Mouse (Mus musculus) heart, embryonic 11.5 days (tissue): ENCODE results near the gene Smurf1. TPM values are rescaled to one million over a fixed set of nuclear protein-coding genes. Genes with fewer than 3 reads are reported as not detected.
A peak's percentile ranks its signal among the peaks of the same experiment; 100 is the strongest.

Source experiments
- ATAC-seq: fragments of 200-750 bp; cut with Nextera tagmentation; replicated peaks from 2 replicates; pipeline ENCODE4 v1.8.0; 2017; ENCODE audit warnings: moderate library complexity; ENCODE audit not compliant: insufficient number of reproducible peaks, low FRiP score, low TSS enrichment
- H3K27ac ChIP-seq: fragments of 300-500 bp; sonication (generic); 2 replicates; pipeline ENCODE4 v1.5.1; 2014; ENCODE audit warnings: mild to moderate bottlenecking, low read depth, low read length
- H3K27me3 ChIP-seq: fragments of 300-500 bp; sonication (generic); 2 replicates; pipeline ENCODE4 v1.6.1; 2014; ENCODE audit warnings: mild to moderate bottlenecking, low read length, mixed read lengths; ENCODE audit not compliant: control insufficient read depth, insufficient read depth
- H3K36me3 ChIP-seq: fragments of 300-500 bp; sonication (generic); 2 replicates; pipeline ENCODE4 v1.6.1; 2014; ENCODE audit warnings: mild to moderate bottlenecking, low read length, moderate library complexity, mixed read lengths; ENCODE audit not compliant: control insufficient read depth, insufficient read depth
- H3K4me1 ChIP-seq: fragments of 300-500 bp; sonication (generic); 2 replicates; pipeline ENCODE4 v1.6.1; 2014; ENCODE audit warnings: low read length; ENCODE audit not compliant: control insufficient read depth, insufficient read depth
- H3K4me2 ChIP-seq: fragments of 300-500 bp; sonication (generic); 2 replicates; pipeline ENCODE4 v1.6.1; 2014; ENCODE audit warnings: mild to moderate bottlenecking, moderate library complexity
- H3K4me3 ChIP-seq: fragments of 300-500 bp; sonication (generic); 2 replicates; pipeline ENCODE4 v1.5.1; 2014; ENCODE audit warnings: low read depth, low read length
- H3K9ac ChIP-seq: fragments of 300-500 bp; sonication (generic); 2 replicates; pipeline ENCODE4 v1.6.1; 2014; ENCODE audit warnings: mild to moderate bottlenecking, low read depth, low read length, moderate library complexity
- H3K9me3 ChIP-seq: fragments of 300-500 bp; sonication (generic); replicated peaks from 2 replicates; pipeline ENCODE4 v1.6.1; 2016; ENCODE audit warnings: low read length; ENCODE audit not compliant: control insufficient read depth
- WGBS: fragments of 180-500 bp; shearing (Covaris S2); extraction: QIAGEN DNeasy Blood & Tissue Kit; methylation state at CpG from one replicate; pipeline ENCODE4 v1.1.7; 2014; ENCODE audit not compliant: insufficient replicate concordance; 5-methylcytosine and 5-hydroxymethylcytosine counted together
- polyA plus RNA-seq: library from polyadenylated mRNA; unstranded; fragments of >200 nt; fragmentation: Nextera tagmentation; extraction: Ambion mirVana; gene quantifications from 2 replicates; pipeline ENCODE4 v1.2.1, GENCODE M21; 2014

Gene Smurf1
- polyA plus RNA-seq, 1 experiment from 2014 or later: 14.3 TPM

DNA sequence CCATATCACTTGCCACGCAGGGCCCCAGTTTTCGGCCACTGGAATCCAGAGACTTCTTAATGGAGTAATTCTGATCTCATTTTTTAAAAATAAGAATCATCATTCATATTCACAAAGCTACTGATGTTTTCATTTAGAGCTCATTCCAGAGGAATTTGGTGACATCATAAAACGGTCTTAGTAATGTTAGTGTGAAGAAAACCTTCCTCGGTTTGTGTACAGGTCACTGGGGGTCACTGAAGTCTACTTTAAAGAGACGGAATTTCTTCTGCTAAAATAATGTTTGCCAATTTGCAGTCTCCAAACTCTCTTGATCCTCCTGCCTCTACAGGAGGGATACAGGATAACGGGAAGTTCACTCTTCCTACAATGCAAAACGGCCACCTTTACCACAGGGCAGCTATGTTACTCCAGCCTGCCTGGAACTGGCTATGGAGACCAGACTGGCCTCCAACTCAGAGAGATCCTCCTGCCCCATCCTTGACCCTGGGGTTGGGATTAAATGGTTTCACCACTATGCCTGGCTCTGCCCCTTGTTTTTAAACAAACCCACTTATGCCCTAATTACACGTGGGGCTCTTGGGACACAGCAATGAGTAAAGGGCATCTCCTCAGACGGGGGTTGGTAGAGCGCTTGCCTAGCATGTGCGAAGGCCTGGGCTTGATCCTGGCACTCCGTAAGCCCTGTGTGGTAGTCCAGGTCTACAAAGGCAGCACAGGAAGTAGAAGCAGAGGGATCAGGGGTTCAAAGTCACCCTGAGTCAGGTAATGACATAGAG is 61.1 kb downstream of the Smurf1 start:
- Histone ChIP-seq H3K4me3 (no peak overlapping the region), H3K4me2 (no peak overlapping the region), H3K36me3 (peaks cover 10% of the 10 kb centered on the region; the same call in 1 of the 2 replicates), H3K27me3 (no peaks in the 10 kb centered on the region), H3K9me3 (no peaks in the 10 kb centered on the region), H3K27ac (no peak overlapping the region), H3K4me1 (peaks cover 14% of the 10 kb centered on the region), H3K9ac (no peak overlapping the region)
- WGBS: 73% methylated on average over 12 of the region's 12 CpGs
- ATAC-seq: no peak

DNA sequence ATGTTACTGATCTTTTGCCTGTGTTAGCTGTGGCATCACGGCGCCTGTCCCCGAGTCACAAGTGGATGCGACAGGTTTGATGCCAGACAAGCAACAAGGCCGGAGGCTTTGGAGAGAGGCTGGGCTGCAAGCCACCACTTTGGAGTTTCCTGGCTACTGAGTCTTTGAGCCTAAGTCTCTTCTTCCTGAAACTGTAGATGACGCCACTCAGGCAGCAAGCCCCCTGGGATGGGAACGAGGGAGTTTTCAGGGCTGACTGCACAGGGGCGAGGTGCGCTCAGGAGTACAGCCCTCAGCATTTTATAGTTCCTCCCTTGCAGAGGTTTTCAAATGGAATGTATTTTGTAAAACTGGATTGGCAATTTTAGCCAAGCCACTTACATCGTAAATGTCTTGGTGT is 63.9 kb downstream of the Smurf1 start:
- no peak overlapping the region for H3K4me3 ChIP-seq
- peaks cover 31% of the 10 kb centered on the region for H3K4me1 ChIP-seq
- peaks cover 10% of the 10 kb centered on the region; the same call in 1 of the 2 replicates for H3K36me3 ChIP-seq
- no peak overlapping the region for H3K27ac ChIP-seq
- no peak overlapping the region for H3K9ac ChIP-seq
- 69% methylated on average over 10 of the region's 10 CpGs for WGBS
- H3K9me3 ChIP-seq: no peaks in the 10 kb centered on the region
- no peaks in the 10 kb centered on the region for H3K27me3 ChIP-seq
- no peak overlapping the region for H3K4me2 ChIP-seq
- ATAC-seq: no peak

DNA sequence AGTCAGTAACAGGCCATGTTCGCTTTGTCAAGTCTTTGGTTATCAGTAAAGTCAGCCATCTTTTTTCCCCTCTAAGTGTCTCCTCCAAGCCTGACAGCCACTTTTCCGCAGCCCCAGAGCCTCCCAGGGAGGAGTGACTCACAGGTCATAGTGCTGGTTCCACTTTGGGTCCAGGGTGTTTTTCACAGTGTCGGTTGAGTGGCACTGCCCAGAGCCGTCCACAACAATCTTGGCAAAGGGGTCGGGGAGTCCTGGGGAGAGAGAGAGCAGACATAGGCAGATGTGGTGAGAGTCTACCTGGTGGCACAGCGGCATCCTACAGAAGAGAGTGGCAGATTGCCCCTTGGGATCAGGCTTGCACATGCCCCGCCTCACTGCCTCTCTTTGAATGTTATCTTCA is 64.6 kb downstream of the Smurf1 start:
- no peak for ATAC-seq
- WGBS: 54% methylated on average over 7 of the region's 7 CpGs
- H3K4me2 ChIP-seq: no peak overlapping the region; the same call in 1 of the 2 replicates
- H3K4me1 ChIP-seq: peaks cover 31% of the 10 kb centered on the region
- no peaks in the 10 kb centered on the region for H3K27me3 ChIP-seq
- peaks cover 13% of the 10 kb centered on the region; the same call in 1 of the 2 replicates for H3K36me3 ChIP-seq
- no peak overlapping the region for H3K27ac ChIP-seq
- H3K9ac ChIP-seq: no peak overlapping the region
- H3K9me3 ChIP-seq: no peaks in the 10 kb centered on the region
- no peak overlapping the region for H3K4me3 ChIP-seq

DNA sequence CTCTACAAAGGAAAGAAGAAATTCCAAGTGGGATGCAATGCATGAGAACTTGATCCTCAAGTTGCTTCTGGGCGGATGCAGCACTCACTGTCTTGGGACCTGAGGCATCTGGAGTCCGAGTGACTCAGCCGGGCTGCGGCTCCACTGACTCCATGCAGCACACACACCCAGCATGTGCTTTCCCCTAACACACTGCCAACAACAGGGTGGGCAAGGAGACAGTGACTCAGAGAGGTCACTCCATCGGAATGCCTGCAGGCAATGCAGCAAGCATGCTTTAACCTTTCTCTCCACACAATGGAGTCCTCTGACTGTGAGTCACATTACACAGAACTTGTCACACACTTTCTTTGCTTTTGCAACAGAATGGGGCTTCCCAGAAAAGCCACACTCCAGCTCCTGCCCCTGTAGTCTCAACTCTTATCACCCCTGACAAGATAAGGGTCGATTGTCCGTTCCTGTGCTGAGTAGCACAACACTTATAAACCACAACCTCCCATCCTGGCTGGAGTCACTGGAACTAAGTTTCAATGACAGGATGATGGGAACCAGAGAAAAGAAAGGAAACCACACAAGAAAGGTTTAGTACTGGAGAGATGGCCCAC is 67.1 kb downstream of the Smurf1 start:
- peaks cover 31% of the 10 kb centered on the region for H3K4me1 ChIP-seq
- peak overlapping the region; percentile 60 for H3K27ac ChIP-seq
- WGBS: 10% methylated on average over 7 of the region's 7 CpGs
- H3K4me2 ChIP-seq: peak overlapping the region; percentile 1; the same call in 1 of the 2 replicates
- H3K9me3 ChIP-seq: no peaks in the 10 kb centered on the region
- peak; percentile 81 for ATAC-seq
- H3K27me3 ChIP-seq: no peaks in the 10 kb centered on the region
- H3K4me3 ChIP-seq: no peak overlapping the region
- no peak overlapping the region for H3K9ac ChIP-seq
- peaks cover 15% of the 10 kb centered on the region; the same call in 1 of the 2 replicates for H3K36me3 ChIP-seq

DNA sequence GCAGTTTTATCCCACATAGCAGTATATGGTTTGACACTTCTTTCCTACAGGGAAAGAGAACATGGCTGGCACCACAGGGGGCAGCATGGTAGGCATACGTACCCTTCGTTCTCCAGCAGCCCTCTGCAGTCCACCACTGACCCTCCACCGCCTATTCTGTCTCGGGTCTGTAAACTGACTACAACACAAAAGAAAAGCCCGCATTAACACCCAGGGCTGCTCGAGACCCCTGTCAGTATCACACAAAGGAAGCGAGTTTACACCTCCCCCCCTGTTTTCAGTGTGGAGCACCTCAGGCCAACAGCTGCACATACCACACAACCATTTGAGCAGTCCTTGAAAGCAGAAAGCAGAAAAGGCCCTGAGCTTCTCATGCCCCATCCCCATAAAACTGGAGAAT is 67.8 kb downstream of the Smurf1 start:
- Histone ChIP-seq H3K36me3 (peaks cover 15% of the 10 kb centered on the region; the same call in 1 of the 2 replicates), H3K27ac (0 out of 2 replicates have a peak overlapping the region, but pooled peaks have one; percentile 60), H3K9me3 (no peaks in the 10 kb centered on the region), H3K9ac (peak overlapping the region; percentile 40; the same call in 1 of the 2 replicates), H3K4me3 (no peak overlapping the region), H3K27me3 (no peaks in the 10 kb centered on the region), H3K4me2 (no peak overlapping the region), H3K4me1 (peaks cover 31% of the 10 kb centered on the region)
- WGBS: 44% methylated on average over 7 of the region's 7 CpGs
- no peak for ATAC-seq

DNA sequence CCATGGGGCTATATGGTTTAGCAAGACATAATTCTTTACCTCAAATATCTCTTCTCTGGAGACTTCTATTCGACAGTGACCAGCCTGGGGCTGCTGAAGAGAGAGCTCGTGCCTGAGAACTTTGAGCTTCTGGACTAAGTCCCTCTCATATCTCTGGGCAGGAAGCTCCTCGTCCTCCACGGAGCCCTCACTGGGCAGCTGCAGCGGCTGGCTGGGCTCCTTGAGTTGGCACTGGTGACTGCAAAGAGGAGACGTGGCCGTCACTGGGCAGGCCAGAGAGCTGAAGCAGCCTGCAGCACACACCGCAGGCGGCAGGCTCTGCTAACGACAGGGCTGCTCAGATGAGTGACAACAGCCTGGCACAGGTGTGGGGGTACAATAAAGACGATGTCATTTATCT is 74.4 kb downstream of the Smurf1 start:
- H3K9me3 ChIP-seq: no peaks in the 10 kb centered on the region
- no peak overlapping the region for H3K9ac ChIP-seq
- 81% methylated on average over 11 of the region's 11 CpGs for WGBS
- ATAC-seq: no peak
- peaks cover 29% of the 10 kb centered on the region for H3K36me3 ChIP-seq
- H3K27ac ChIP-seq: no peak overlapping the region
- H3K4me1 ChIP-seq: no peaks in the 10 kb centered on the region
- no peak overlapping the region for H3K4me3 ChIP-seq
- H3K4me2 ChIP-seq: no peak overlapping the region
- no peaks in the 10 kb centered on the region for H3K27me3 ChIP-seq

DNA sequence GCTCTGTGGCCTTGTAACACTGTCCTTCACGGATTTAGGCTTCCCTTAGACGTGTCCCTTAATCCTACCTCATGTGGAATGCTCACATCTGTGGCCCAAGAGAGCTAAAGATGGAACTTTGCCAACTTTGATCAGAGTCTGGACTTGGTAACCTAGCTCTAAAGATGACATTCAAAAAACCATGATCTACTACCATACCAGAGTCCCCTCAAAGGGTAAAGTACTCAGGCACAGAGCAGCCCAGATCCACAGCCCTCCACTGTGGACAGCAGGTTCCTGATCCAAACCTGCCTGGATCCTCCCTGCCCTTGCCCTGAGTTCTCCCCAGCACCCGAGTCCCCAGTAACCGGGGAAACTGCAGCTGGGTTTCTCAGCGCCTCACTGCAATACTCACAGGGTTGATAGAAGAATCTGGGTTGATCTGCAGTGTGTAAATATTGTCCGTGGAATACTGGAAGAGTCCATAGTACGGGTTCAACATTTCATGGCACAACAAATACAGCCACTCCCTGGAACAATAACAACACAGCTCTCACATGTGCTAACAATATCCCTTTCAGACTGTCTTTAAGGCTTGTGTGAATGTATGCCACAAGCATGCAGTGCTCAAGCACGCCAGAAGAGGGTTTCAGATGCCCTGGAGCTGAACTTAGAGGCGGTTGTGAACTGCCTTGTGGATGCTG is 79.5 kb downstream of the Smurf1 start:
- H3K27me3 ChIP-seq: no peaks in the 10 kb centered on the region
- WGBS: 88% methylated on average over 9 of the region's 9 CpGs
- no peak overlapping the region for H3K27ac ChIP-seq

DNA sequence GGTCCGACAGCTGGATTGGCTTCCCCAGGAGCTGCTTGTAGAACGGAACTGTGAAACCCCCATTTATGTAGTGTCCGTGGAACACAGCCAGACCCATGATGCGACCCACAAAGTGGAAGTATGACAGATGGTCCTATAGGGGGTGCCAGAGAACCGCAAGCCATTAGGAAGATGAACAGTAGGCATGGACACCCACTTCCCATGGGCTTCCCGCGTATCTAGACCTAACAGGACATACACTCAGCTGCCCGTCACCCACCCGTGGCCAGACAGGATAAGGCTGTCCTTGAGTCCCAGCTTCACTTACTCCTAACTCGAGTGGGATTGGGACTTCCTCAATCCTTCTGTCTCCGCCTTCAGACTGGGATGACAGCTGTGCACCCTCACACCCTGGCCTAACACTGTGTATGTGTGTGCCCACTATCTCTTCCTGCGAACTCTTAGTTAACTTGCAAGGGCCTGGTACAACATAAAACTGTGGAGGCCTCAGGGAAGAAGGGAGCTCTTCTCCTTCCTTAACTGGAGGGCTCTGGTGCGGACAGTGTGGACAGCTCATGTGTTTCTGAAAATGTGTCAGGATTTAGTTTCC is 80.9 kb downstream of the Smurf1 start:
- Histone ChIP-seq H3K4me3 (no peak overlapping the region), H3K9me3 (no peaks in the 10 kb centered on the region), H3K27ac (no peak overlapping the region), H3K4me1 (peaks cover 11% of the 10 kb centered on the region), H3K27me3 (no peaks in the 10 kb centered on the region), H3K4me2 (no peak overlapping the region), H3K36me3 (peaks cover 49% of the 10 kb centered on the region), H3K9ac (no peak overlapping the region)
- WGBS: 78% methylated on average over 13 of the region's 13 CpGs
- no peak for ATAC-seq

More for the DNA sequence above, 79.5 kb downstream of the Smurf1 start:
- no peak overlapping the region for H3K9ac ChIP-seq
- ATAC-seq: no peak
- no peak overlapping the region for H3K4me2 ChIP-seq
- peaks cover 43% of the 10 kb centered on the region for H3K36me3 ChIP-seq
- H3K4me3 ChIP-seq: no peak overlapping the region
- peaks cover 11% of the 10 kb centered on the region for H3K4me1 ChIP-seq
- H3K9me3 ChIP-seq: no peaks in the 10 kb centered on the region
